Mouse (Mus musculus) myocyte (in vitro differentiated cells): Measurements from ENCODE around the gene Lsm11. TPM values are rescaled to one million over a fixed set of nuclear protein-coding genes. Genes with fewer than 3 reads are reported as not detected.

Experiments
- H3K27me3 ChIP-seq: one replicate; pipeline ENCODE4 v1.6.1; 2011; ENCODE audit not compliant: control insufficient read depth, insufficient read depth, insufficient read length
- H3K36me3 ChIP-seq: one replicate; pipeline ENCODE4 v1.6.1; 2011; ENCODE audit not compliant: control insufficient read depth, insufficient read depth
- H3K4me2 ChIP-seq: one replicate; pipeline ENCODE4 v1.6.1; 2011; ENCODE audit warnings: low read depth, control low read depth
- H3K4me3 ChIP-seq: one replicate; pipeline ENCODE4 v1.5.1; 2011; ENCODE audit warnings: mild to moderate bottlenecking, control low read depth, moderate library complexity
- H3K79me2 ChIP-seq: one replicate; pipeline ENCODE4 v1.6.1; 2011; ENCODE audit not compliant: control insufficient read depth, insufficient read depth
- H3ac ChIP-seq: one replicate; pipeline ENCODE4 v1.6.1; 2011; ENCODE audit not compliant: control insufficient read depth, insufficient read length
- CEBPB ChIP-seq: IDR thresholded peaks from 2 replicates; pipeline ENCODE4 v1.6.1; 2011; ENCODE audit warnings: mild to moderate bottlenecking, moderate library complexity; ENCODE audit not compliant: poor library complexity, insufficient read depth, severe bottlenecking
- E2F4 ChIP-seq: IDR thresholded peaks from one replicate; pipeline ENCODE4 v1.6.1; 2011; ENCODE audit warnings: mild to moderate bottlenecking, control low read depth, moderate library complexity; ENCODE audit not compliant: insufficient read depth
- MAX ChIP-seq: IDR thresholded peaks from one replicate; pipeline ENCODE4 v1.6.1; 2011; ENCODE audit warnings: low read depth, mild to moderate bottlenecking, control low read depth
- MYOD1 ChIP-seq, 3 experiments: IDR thresholded peaks; one replicate each; pipeline ENCODE4 v1.6.1; 2011; ENCODE audit warnings: control low read depth in 2 of 3, low read depth in 2 of 3, mild to moderate bottlenecking in 2 of 3, moderate library complexity in 1 of 3; ENCODE audit not compliant: insufficient read length in 2 of 3, control insufficient read depth in 1 of 3
- MYOG ChIP-seq, 3 experiments: IDR thresholded peaks; one replicate each; pipeline ENCODE4 v1.6.1; 2011; ENCODE audit warnings: control low read depth in 2 of 3, low read depth in 2 of 3, mild to moderate bottlenecking in 2 of 3; ENCODE audit not compliant: insufficient read length in 2 of 3, control insufficient read depth in 1 of 3, insufficient read depth in 1 of 3
- POLR2A ChIP-seq: IDR thresholded peaks from one replicate; pipeline ENCODE4 v1.6.1; 2011; ENCODE audit warnings: low read depth, mild to moderate bottlenecking, control low read depth, moderate library complexity; ENCODE audit not compliant: insufficient read length
- POLR2AphosphoS2 ChIP-seq: IDR thresholded peaks from one replicate; pipeline ENCODE4 v1.6.1; 2011; ENCODE audit warnings: low read depth, control low read depth; ENCODE audit not compliant: insufficient read length
- REST ChIP-seq: IDR thresholded peaks from one replicate; pipeline ENCODE4 v1.6.1; 2011; ENCODE audit warnings: mild to moderate bottlenecking, control low read depth, moderate library complexity; ENCODE audit not compliant: insufficient read depth, insufficient read length
- SRF ChIP-seq: IDR thresholded peaks from one replicate; pipeline ENCODE4 v1.6.1; 2011; ENCODE audit warnings: low read depth; ENCODE audit not compliant: control insufficient read depth, insufficient read length
- TCF12 ChIP-seq: IDR thresholded peaks from one replicate; pipeline ENCODE4 v1.6.1; 2011; ENCODE audit warnings: mild to moderate bottlenecking, control low read depth; ENCODE audit not compliant: poor library complexity, insufficient read depth, severe bottlenecking
- TCF3 ChIP-seq: IDR thresholded peaks from one replicate; pipeline ENCODE4 v1.6.1; 2011; ENCODE audit warnings: low read depth, control low read depth; ENCODE audit not compliant: insufficient read length
- USF1 ChIP-seq: IDR thresholded peaks from one replicate; pipeline ENCODE4 v1.6.1; 2011; ENCODE audit warnings: low read depth, mild to moderate bottlenecking, control low read depth, moderate library complexity
- polyA plus RNA-seq: library from polyadenylated mRNA; unstranded; fragments of >200 nt; fragmentation: generic; extraction: Trizol; gene quantifications from one replicate; pipeline ENCODE4 v1.2.1, GENCODE M21; 2012; ENCODE audit warnings: missing spikeins

Lsm11 gene
- polyA plus RNA-seq, 1 experiment, result 5.4 TPM

DNA sequence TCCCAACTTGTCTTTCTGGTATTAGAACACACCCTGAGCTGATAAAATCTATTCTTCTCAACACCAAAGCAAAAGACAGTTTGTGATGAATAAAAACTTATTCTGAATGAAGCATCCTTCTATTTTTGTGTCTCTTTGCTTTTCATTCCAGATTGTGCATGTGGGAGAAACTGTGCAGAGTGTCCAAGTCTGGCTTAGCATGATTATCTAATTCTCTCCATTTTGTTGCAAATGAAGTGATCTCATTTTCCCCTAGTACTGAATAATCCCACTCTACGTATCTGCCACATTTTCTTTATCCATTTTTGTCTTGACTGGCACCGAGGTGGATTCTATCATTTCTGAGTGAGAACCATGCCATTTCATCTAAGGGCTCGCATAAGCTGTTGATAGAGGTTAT is 31.3 kb upstream of the Lsm11 start:
- Histone ChIP-seq H3K4me2 (no peak overlapping the region), H3K27me3 (no peaks in the 10 kb centered on the region), H3K4me3 (no peak overlapping the region), H3ac (no peak overlapping the region), H3K36me3 (no peaks in the 10 kb centered on the region), H3K79me2 (no peaks in the 10 kb centered on the region)
- TF ChIP-seq POLR2AphosphoS2 (no peak), TCF3 (no peak), USF1 (no peak), SRF (no peak), MAX (no peak), E2F4 (no peak), CEBPB (no peak), POLR2A (no peak), REST (no peak)

DNA sequence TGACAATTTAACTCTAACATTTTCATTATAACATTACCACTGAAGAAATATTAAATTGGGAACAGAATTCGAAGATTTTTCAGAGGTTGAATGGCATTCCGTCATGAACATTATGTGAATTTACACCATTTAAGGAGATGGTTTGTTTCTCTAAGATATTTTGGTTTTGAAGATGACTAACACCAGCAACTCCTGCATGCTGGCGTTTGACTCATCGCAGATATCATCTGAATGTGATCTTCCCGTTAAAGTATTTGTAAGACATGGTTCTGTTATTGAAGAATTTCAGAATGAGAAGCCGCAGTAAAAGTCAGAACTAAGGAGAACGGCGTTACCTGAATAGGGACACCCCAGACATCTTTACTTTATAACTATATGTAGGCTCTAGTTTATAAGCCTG is 29.7 kb upstream of the Lsm11 start:
- Histone ChIP-seq H3ac (no peak overlapping the region), H3K27me3 (no peaks in the 10 kb centered on the region), H3K4me3 (no peak overlapping the region), H3K4me2 (peak overlapping the region; percentile 53), H3K36me3 (no peaks in the 10 kb centered on the region), H3K79me2 (no peaks in the 10 kb centered on the region)
- TF ChIP-seq REST (no peak), POLR2AphosphoS2 (no peak), MYOG (IDR thresholded peaks at IDR 0.05; ENCODE audit: control insufficient read depth in 1 of 3, insufficient read depth in 1 of 3, insufficient read length in 2 of 3, low read depth in 2 of 3) (no peak), TCF3 (no peak)

DNA sequence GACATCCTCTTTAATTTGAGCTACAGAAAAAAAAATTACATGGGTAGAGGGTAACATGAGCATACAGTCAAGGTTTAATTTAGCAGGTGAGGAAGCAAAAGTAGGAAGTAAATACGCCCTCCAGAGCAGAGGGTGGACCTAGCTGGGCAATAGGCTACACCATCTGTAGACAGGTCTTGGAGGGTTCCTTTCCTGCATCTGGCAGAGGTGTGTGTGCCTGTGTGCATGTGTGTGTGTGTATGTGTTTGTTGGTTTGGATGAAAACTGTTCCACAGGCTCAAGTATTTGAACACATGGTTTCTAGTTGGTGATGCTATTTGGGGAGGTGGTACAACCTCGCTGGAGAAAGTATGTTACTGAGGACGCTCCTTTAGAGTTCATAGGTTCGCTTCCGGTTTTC is 28.9 kb upstream of the Lsm11 start:
- no peaks in the 10 kb centered on the region for H3K27me3 ChIP-seq
- no peaks in the 10 kb centered on the region for H3K36me3 ChIP-seq
- peak overlapping the region; percentile 53 for H3K4me2 ChIP-seq
- H3ac ChIP-seq, result no peak overlapping the region
- no peaks in the 10 kb centered on the region for H3K79me2 ChIP-seq
- no peak overlapping the region for H3K4me3 ChIP-seq
- TF ChIP-seq TCF3 (no peak), TCF12 (no peak)

DNA sequence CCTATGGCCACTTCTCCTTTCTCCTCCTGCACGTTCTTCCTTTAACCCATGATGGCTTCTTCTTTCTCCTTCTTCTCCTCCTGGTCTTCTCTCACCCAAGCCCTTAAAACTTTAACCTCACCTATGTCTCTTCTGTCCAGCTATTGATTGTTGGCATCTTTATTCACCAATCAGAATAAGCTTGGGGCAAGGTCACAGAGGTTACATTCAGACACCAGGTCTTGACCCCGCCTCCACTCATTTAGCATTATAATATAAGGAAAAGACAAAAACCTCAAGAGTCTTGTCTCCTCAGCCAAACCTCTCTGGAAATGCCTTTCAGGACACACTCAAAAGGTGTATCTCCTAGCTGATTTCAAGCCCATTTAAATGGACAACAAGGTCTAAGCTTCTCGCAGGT is 23.7 kb upstream of the Lsm11 start:
- Histone ChIP-seq H3K36me3 (no peaks in the 10 kb centered on the region), H3ac (no peak overlapping the region), H3K4me2 (no peak overlapping the region), H3K27me3 (no peaks in the 10 kb centered on the region), H3K4me3 (no peak overlapping the region), H3K79me2 (no peaks in the 10 kb centered on the region)
- TF ChIP-seq POLR2AphosphoS2 (no peak), USF1 (no peak), TCF12 (no peak), MYOD1 (IDR thresholded peaks at IDR 0.05; ENCODE audit: control insufficient read depth in 1 of 3, insufficient read length in 2 of 3, low read depth in 2 of 3) (no peak), E2F4 (no peak), REST (no peak), SRF (no peak), MAX (no peak), POLR2A (no peak), CEBPB (no peak), TCF3 (no peak), MYOG (IDR thresholded peaks at IDR 0.05; ENCODE audit: control insufficient read depth in 1 of 3, insufficient read depth in 1 of 3, insufficient read length in 2 of 3, low read depth in 2 of 3) (no peak)

DNA sequence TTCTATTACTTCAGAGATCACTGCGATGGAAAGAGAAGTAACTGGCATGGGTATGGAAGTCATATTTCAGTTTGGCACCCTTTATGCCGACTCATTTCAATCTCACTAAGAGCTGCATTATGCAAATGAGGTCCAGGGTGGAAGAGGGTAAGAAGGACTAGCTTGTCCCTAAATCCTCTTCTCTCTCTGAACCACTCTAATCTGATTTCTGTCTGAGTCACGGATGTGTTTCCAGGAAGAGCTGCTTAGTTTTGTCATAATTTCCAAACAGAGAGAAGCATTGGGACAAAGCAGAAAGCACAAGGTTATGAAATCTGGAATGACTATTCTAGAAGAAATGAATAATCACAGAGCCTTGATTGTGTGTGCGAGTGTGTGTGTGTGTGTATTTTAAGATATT is 22.2 kb upstream of the Lsm11 start:
- H3K4me2 ChIP-seq, result no peak overlapping the region
- TF ChIP-seq MYOD1 (IDR thresholded peaks at IDR 0.05; ENCODE audit: control insufficient read depth in 1 of 3, insufficient read length in 2 of 3, low read depth in 2 of 3) (no peak), SRF (no peak), USF1 (no peak), E2F4 (no peak), MYOG (IDR thresholded peaks at IDR 0.05; ENCODE audit: control insufficient read depth in 1 of 3, insufficient read depth in 1 of 3, insufficient read length in 2 of 3, low read depth in 2 of 3) (no peak), TCF12 (no peak), TCF3 (no peak), POLR2A (no peak)
- H3K4me3 ChIP-seq, result no peak overlapping the region
- H3K27me3 ChIP-seq, result no peaks in the 10 kb centered on the region
- H3K36me3 ChIP-seq, result no peaks in the 10 kb centered on the region
- H3ac ChIP-seq, result no peak overlapping the region
- no peaks in the 10 kb centered on the region for H3K79me2 ChIP-seq

DNA sequence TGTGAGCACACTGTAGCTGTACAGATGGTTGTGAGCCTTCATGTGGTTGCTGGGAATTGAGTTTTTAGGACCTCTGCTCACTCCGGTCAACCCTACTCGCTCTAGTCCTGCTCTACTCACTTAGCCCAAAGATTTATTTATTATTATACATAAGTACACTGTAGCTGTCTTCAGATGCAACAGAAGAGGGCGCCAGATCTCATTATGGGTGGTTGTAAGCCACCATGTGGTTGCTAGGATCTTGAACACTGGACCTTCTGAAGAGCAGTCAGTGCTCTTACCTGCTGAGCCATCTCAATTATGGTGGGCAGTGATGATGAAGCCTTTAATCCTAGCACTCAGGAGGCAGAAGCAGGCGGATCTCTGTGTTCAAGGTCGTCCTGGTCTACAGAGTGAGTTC is 15.3 kb upstream of the Lsm11 start:
- Histone ChIP-seq H3K4me3 (no peak overlapping the region), H3ac (no peak overlapping the region), H3K79me2 (no peaks in the 10 kb centered on the region), H3K36me3 (no peaks in the 10 kb centered on the region), H3K27me3 (no peaks in the 10 kb centered on the region), H3K4me2 (no peak overlapping the region)
- no peak for TF ChIP-seq REST
- no peak for TF ChIP-seq POLR2AphosphoS2
- TF ChIP-seq USF1, result no peak
- no peak for TF ChIP-seq TCF3
- TF ChIP-seq CEBPB, result no peak
- TF ChIP-seq TCF12, result no peak
- TF ChIP-seq POLR2A, result no peak
- TF ChIP-seq MYOD1 (IDR thresholded peaks at IDR 0.05; ENCODE audit: control insufficient read depth in 1 of 3, insufficient read length in 2 of 3, low read depth in 2 of 3), result no peak
- TF ChIP-seq MYOG (IDR thresholded peaks at IDR 0.05; ENCODE audit: control insufficient read depth in 1 of 3, insufficient read depth in 1 of 3, insufficient read length in 2 of 3, low read depth in 2 of 3), result no peak
- TF ChIP-seq E2F4, result no peak
- TF ChIP-seq MAX, result no peak
- no peak for TF ChIP-seq SRF
